Mouse (Mus musculus) forebrain, embryonic 12.5 days (tissue): Measurements from ENCODE around the gene Thnsl2. TPM values are rescaled to one million over a fixed set of nuclear protein-coding genes. Genes with fewer than 3 reads are reported as not detected.

ENCODE experiments used
- ATAC-seq: fragments of 200-750 bp; cut with Nextera tagmentation; 2 replicates; pipeline ENCODE4 v1.8.0; 2017; ENCODE audit warnings: moderate TSS enrichment; ENCODE audit not compliant: low FRiP score
- H3K27ac ChIP-seq: fragments of 300-500 bp; sonication (generic); 2 replicates; pipeline ENCODE4 v1.5.1; 2016; ENCODE audit warnings: mild to moderate bottlenecking
- H3K27me3 ChIP-seq: fragments of 300-500 bp; sonication (generic); 2 replicates; pipeline ENCODE4 v1.6.1; 2016; ENCODE audit warnings: mild to moderate bottlenecking
- H3K36me3 ChIP-seq: fragments of 300-500 bp; sonication (generic); replicated peaks from 2 replicates; pipeline ENCODE4 v1.6.1; 2016; ENCODE audit warnings: mild to moderate bottlenecking
- H3K4me1 ChIP-seq: fragments of 300-500 bp; sonication (generic); 2 replicates; pipeline ENCODE4 v1.6.1; 2016
- H3K4me2 ChIP-seq: fragments of 300-500 bp; sonication (generic); 2 replicates; pipeline ENCODE4 v1.6.1; 2016; ENCODE audit warnings: mild to moderate bottlenecking, moderate library complexity
- H3K4me3 ChIP-seq: fragments of 300-500 bp; sonication (generic); replicated peaks from 2 replicates; pipeline ENCODE4 v1.5.1; 2016; ENCODE audit warnings: mild to moderate bottlenecking
- H3K9ac ChIP-seq: fragments of 300-500 bp; sonication (generic); 2 replicates; pipeline ENCODE4 v1.6.1; 2016; ENCODE audit warnings: mild to moderate bottlenecking
- H3K9me3 ChIP-seq: fragments of 300-500 bp; sonication (generic); 2 replicates; pipeline ENCODE4 v1.6.1; 2016
- WGBS: fragments of 180-500 bp; shearing (Covaris S2); methylation state at CpG from one replicate; pipeline ENCODE4 v1.1.7; 2016; 5-methylcytosine and 5-hydroxymethylcytosine counted together
- polyA plus RNA-seq: library from polyadenylated mRNA; unstranded; fragments of >200 nt; fragmentation: Nextera tagmentation; extraction: Ambion mirVana; gene quantifications from 2 replicates; pipeline ENCODE4 v1.2.1, GENCODE M21; 2016

Gene Thnsl2
- 3.3 and 3.4 TPM in 2 replicates for polyA plus RNA-seq

DNA sequence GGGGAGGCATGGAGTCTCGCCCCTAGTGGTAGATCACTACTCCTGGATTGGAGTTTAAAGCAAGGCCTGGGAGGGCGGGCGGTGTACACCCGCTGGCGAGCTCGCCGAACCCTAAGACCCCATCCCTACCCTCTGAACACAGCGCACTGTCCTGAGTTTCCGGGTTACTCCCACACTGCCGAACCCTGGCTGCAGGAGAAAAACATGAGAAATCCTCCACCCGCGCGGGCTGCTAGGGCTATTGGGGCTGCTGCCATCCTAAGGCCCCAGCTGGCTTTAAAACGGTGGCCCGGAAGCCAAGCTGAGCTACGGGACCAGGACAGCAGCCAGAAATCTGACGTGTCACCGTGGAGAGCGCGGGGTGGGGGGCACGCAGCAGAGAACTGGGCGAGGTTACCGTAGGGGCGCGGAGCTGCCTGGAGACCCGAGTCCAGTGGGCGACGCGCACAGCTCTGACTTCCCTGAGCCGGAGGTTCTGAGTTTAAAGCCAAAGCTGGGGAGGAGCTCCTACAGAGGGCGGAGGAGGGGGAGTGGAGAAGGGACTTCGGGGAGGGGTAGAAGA is at the start of gene Thnsl2:
Gene Thnsl2 (minus strand): TSS at position 546 of the 562 bp plus-strand sequence.
- peak; percentile 90 for ATAC-seq
- under 1% methylated on average over 32 of the region's 32 CpGs for WGBS
- peak within 1 kb of the TSS; percentile 72 for H3K9ac ChIP-seq
- peak within 1 kb of the TSS; percentile 59 for H3K27ac ChIP-seq
- H3K27me3 ChIP-seq, result peaks cover 4% of the 10 kb centered on the region
- peak within 1 kb of the TSS; percentile 58 for H3K4me3 ChIP-seq
- peak within 1 kb of the TSS; percentile 84 for H3K4me2 ChIP-seq
- H3K4me1 ChIP-seq, result no peaks in the 10 kb centered on the region
- H3K36me3 ChIP-seq, result no peaks in the 10 kb centered on the region
- no peaks in the 10 kb centered on the region for H3K9me3 ChIP-seq

DNA sequence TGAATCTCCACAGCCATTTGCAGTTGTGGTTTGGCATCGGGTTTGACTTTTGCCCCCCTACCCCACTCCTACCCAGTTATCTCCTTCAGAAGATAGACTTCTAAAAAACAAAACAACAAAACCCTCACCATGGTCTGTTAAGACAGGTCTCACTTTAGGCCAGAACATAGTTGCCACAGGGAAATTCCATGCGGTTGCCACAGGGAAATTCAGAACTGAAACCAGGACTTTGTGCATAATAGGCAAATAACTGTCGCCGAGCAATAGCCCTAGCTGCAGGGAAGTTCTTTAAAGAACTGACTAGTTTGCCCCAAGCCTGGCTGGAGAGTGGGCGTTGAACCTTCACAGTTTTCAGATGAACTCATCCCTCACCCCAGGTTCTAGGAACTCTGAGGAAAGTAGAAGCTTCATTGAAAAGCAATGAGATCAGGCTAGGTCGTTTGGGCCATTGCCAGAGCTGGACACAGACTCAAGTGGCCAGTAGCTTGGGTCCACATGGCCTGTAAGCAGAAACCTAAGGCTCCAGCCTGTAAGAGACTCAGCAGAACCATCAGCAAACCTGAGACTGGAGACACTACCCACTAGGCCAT is 49.0 kb upstream of the Thnsl2 start:
- Histone ChIP-seq H3K4me1 (no peaks in the 10 kb centered on the region), H3K4me3 (no peak overlapping the region), H3K9me3 (no peaks in the 10 kb centered on the region), H3K4me2 (no peak overlapping the region), H3K9ac (no peak overlapping the region), H3K36me3 (no peaks in the 10 kb centered on the region), H3K27ac (no peak overlapping the region), H3K27me3 (no peaks in the 10 kb centered on the region)
- ATAC-seq, result no peak
- WGBS, result 83% methylated on average over 6 of the region's 6 CpGs

DNA sequence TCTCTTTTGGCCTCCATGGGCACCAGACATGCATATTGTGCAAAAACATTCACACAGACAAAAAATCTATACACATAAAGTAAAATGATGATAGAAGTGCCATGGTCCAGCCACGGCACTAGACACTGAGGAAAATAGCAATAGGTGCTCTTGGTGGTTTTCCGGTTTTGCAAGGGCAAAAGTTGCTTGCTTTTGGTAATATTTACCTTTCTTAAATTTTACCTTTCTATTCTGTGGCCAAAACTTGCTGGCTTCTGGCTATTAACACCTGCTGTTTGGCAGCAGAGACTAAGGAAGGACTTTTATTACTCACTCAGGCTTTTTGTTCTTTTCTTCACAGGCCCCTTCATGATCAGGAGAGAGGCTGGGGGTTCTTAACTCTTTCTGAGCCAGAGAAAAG is 46.3 kb upstream of the Thnsl2 start:
- no peak for ATAC-seq
- WGBS, result 74% methylated on average over 2 of the region's 2 CpGs
- Histone ChIP-seq H3K4me2 (no peak overlapping the region), H3K36me3 (no peaks in the 10 kb centered on the region), H3K4me3 (no peak overlapping the region), H3K9ac (no peak overlapping the region), H3K9me3 (no peaks in the 10 kb centered on the region), H3K27ac (no peak overlapping the region), H3K4me1 (no peaks in the 10 kb centered on the region), H3K27me3 (no peaks in the 10 kb centered on the region)

DNA sequence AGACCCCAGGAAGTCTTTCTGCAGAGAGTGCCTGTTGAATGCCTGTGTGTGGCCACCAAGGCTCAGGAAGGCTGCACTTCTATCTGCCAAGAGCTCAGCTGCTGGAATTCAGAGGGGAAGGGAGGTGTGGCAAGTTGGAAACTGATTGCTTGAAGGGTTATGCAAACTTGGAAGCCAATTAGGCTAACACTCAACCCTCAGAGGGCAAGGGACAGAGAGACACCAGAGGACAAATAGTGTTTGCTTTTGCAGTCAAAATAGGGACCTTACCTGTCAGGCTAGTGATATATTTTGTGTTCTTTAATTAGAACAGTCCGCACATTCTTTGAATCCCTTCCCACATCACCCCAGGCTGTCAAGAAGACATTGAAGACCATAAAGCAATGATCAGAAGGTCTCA is 45.3 kb upstream of the Thnsl2 start:
- Histone ChIP-seq H3K9ac (no peak overlapping the region), H3K36me3 (no peaks in the 10 kb centered on the region)
- WGBS, result 87% methylated on average over 1 of the region's 1 CpGs

DNA sequence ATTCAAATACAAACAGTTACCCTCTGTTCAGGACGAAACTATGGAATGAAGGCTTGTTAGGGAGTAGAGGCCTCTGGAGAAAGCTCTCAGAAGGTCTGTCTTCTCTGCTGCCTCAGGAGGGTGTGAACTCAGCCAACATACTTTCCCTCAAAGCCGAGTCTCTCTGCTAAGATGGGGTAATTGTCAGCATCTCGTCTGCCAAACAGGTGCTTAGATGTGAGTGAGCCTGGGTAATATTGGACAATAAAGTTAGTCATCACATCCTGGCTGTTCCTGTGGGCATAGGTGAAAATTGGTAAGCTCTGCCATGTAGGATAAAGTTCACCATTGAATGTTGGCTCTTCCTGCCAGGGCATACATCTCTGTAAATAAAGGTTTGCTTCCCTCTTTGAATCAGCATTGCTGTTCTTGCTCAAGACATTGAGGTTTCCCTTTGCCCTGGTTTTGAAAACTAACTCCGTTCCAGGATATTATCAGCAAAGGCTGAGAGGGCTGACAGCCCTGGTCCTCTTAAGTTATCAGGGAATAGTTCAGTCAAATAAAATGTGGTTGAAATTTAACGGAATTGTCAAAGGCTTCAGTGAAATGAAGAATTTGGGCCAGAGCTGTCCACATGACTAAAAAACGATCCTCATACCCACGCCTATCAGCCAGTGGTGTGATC is 40.8 kb upstream of the Thnsl2 start:
- WGBS, result 88% methylated on average over 7 of the region's 7 CpGs
- ATAC-seq, result no peak
- Histone ChIP-seq H3K9ac (no peak overlapping the region), H3K4me1 (no peaks in the 10 kb centered on the region), H3K9me3 (no peaks in the 10 kb centered on the region), H3K4me3 (no peak overlapping the region), H3K27ac (no peak overlapping the region), H3K4me2 (no peak overlapping the region), H3K36me3 (no peaks in the 10 kb centered on the region), H3K27me3 (no peaks in the 10 kb centered on the region)

More for the DNA sequence above, 45.3 kb upstream of the Thnsl2 start:
- H3K4me3 ChIP-seq, result no peak overlapping the region
- H3K27me3 ChIP-seq, result no peaks in the 10 kb centered on the region
- H3K4me1 ChIP-seq, result no peaks in the 10 kb centered on the region
- H3K27ac ChIP-seq, result no peak overlapping the region
- no peak for ATAC-seq
- no peaks in the 10 kb centered on the region for H3K9me3 ChIP-seq
- no peak overlapping the region for H3K4me2 ChIP-seq

DNA sequence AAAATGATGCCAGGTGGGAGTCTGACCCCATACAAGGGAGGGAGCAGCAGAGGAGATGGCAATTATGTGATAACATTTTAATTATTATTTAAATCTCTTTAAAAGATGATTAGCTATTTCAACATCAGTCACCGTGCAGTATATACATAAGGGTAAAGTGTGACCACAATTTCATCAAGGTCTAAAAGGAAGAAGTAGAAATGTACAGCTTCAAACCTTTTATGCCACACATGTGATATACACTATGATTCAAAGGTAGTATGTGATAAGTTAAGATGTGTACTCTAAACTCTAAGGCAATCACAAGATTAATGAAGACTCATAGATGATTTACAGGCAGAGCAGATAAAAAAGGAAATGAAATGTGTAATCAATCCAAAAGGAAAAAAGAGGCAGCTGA is 36.4 kb upstream of the Thnsl2 start:
- no peak overlapping the region for H3K9ac ChIP-seq
- no peaks in the 10 kb centered on the region for H3K27me3 ChIP-seq
- no peak for ATAC-seq
- no peaks in the 10 kb centered on the region for H3K9me3 ChIP-seq
- no peak overlapping the region for H3K27ac ChIP-seq
- no peaks in the 10 kb centered on the region for H3K4me1 ChIP-seq
- H3K36me3 ChIP-seq, result no peaks in the 10 kb centered on the region
- 88% methylated on average over 1 of the region's 1 CpGs for WGBS
- H3K4me2 ChIP-seq, result no peak overlapping the region
- no peak overlapping the region for H3K4me3 ChIP-seq

DNA sequence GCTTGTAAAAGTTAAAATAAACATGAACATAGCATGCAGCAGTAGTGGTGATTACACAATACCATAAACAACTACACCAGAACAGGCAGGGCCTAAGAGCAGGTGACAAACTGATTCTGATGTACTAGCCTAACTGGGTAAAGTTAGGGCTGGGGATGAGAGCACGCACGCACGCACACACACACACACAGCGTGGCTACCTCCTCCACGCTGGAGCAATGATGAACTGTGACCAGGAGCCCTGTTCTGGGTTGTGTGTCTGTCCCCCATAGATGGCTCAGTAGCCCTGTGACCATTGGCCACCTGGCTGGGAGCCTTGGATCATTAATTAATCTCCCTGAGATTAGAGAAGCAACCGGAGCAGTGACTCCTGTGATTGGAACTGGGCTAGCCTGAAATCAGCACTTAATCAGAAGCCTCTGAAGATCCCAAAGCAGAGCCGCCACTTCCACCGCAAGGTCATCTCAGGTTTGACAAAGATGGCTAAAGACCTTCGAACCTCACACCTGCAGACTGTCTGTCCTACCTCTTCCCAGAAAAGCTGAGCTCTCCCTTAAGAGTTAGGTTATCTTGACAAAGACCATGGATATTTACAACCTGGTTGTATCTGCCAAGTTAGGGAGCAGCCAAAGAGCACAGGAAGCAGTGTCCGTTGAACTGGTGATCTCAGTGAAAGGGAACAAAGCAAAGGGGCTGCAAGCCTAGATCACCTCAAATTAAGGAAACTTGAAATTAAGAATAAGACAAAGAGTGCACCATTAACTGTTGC is 28.8 kb upstream of the Thnsl2 start:
- no peak overlapping the region for H3K4me2 ChIP-seq
- no peak overlapping the region for H3K27ac ChIP-seq
- no peak for ATAC-seq
- no peak overlapping the region for H3K9ac ChIP-seq
- H3K36me3 ChIP-seq, result no peaks in the 10 kb centered on the region
- H3K4me3 ChIP-seq, result no peak overlapping the region
- WGBS, result 89% methylated on average over 10 of the region's 10 CpGs
- no peaks in the 10 kb centered on the region for H3K9me3 ChIP-seq
- no peaks in the 10 kb centered on the region for H3K27me3 ChIP-seq
- no peaks in the 10 kb centered on the region for H3K4me1 ChIP-seq

DNA sequence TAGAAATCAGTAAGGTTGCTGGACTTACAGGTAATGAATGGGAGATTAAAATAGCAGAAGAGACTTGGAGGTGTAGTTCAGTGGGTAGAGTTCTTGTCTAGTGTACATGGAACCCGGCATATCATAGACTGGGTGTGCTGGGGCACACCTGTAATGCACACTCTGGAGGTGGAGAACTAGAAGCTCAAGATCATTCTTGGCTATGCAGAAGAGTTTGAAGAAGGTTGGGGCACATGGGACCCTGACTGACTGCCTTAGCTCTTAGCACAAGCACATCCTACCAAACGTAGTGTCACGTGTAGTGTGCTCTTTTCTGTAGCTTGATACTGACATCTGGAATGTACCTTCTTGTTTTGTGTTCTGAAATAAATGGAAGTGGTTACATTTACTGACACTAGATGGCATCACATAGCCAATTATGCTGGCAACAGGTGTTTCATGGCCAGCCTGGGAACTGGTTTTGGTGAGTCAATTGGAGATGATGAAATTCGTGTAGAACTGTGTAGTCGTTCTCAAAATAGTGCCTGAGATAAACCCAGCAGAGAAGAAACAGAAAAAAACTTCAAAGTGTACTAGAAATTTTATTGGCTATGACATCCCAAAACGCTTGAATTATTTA is 22.4 kb upstream of the Thnsl2 start:
- no peaks in the 10 kb centered on the region for H3K9me3 ChIP-seq
- H3K27ac ChIP-seq, result no peak overlapping the region
- no peak overlapping the region for H3K4me2 ChIP-seq
- ATAC-seq, result no peak
- WGBS, result 56% methylated on average over 6 of the region's 6 CpGs
- H3K4me3 ChIP-seq, result no peak overlapping the region
- no peaks in the 10 kb centered on the region for H3K36me3 ChIP-seq
- H3K9ac ChIP-seq, result no peak overlapping the region
- no peaks in the 10 kb centered on the region for H3K27me3 ChIP-seq
- no peaks in the 10 kb centered on the region for H3K4me1 ChIP-seq

DNA sequence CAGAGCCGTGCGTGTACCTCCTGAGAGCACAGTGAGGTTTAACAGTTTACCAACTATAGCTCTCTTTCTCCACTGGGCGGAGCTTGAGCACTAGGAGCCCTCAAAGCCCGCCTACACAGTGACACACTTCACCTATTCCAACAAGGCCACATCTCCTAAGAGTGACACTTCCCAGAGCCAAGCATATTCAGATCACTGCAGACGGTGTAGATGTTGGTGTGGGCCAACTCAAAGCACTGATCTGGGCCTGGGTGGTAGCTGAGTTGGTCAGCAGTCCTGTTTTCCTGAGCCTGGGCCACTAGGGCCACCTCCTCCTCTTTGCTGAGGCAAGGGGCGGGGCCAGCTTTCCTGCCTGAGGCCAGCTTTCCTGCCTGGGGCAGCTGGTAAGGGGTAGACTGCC is 20.2 kb upstream of the Thnsl2 start:
- H3K4me3 ChIP-seq, result no peak overlapping the region
- 24% methylated on average over 6 of the region's 6 CpGs for WGBS
- no peaks in the 10 kb centered on the region for H3K36me3 ChIP-seq
- no peak overlapping the region for H3K4me2 ChIP-seq
- no peaks in the 10 kb centered on the region for H3K9me3 ChIP-seq
- H3K27me3 ChIP-seq, result no peaks in the 10 kb centered on the region
- no peak overlapping the region for H3K27ac ChIP-seq
- H3K9ac ChIP-seq, result no peak overlapping the region
- no peak for ATAC-seq
- no peaks in the 10 kb centered on the region for H3K4me1 ChIP-seq

DNA sequence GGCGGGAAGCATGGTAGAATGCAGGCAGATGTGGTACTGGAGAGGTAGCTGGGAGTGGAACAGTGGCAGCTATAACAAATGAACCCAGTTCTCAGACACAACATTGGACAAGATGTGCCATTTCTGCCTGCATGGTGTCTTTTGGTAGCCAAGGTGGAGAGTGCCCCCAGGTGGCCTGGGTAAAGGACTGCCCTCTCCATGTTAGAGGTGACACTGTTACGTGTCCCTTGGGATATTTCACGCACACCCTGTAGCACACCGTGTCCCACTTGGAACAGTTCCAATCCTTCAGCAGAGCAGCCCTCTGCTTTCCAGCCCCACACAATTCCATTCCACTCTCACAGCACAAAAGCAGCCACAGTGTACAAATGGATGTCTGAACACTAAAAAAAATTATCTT is 18.0 kb upstream of the Thnsl2 start:
- H3K9ac ChIP-seq, result no peak overlapping the region
- no peaks in the 10 kb centered on the region for H3K36me3 ChIP-seq
- 75% methylated on average over 4 of the region's 4 CpGs for WGBS
- no peaks in the 10 kb centered on the region for H3K27me3 ChIP-seq
- 0 out of 2 replicates have a peak, but pooled peaks cover 3% of the 10 kb centered on the region for H3K9me3 ChIP-seq
- no peak overlapping the region for H3K4me2 ChIP-seq
- H3K27ac ChIP-seq, result no peak overlapping the region
- H3K4me3 ChIP-seq, result no peak overlapping the region
- no peak for ATAC-seq
- H3K4me1 ChIP-seq, result no peaks in the 10 kb centered on the region

DNA sequence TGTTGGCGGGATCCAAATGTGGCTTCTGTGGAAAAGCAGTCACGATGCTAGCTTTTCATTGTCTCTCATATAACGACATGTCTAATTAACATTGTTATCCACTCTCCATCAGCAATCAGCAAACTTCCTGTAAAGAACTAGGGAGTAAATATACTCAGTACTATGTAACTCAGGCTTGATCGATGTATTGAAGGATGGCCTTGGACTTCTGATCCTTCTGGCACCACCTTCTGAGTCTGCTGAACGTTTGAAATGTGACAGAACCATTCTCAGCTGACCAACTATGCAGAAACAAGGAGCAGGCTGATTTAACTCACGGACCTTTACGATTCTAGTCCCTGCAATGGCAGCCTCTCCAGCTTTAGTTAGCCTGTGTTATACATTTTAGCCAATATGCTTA is 17.1 kb upstream of the Thnsl2 start:
- ATAC-seq, result no peak
- Histone ChIP-seq H3K9ac (no peak overlapping the region), H3K27me3 (no peaks in the 10 kb centered on the region), H3K4me2 (no peak overlapping the region), H3K27ac (no peak overlapping the region), H3K9me3 (0 out of 2 replicates have a peak, but pooled peaks cover 3% of the 10 kb centered on the region), H3K4me1 (no peaks in the 10 kb centered on the region), H3K4me3 (no peak overlapping the region), H3K36me3 (no peaks in the 10 kb centered on the region)
- WGBS, result 74% methylated on average over 7 of the region's 7 CpGs

DNA sequence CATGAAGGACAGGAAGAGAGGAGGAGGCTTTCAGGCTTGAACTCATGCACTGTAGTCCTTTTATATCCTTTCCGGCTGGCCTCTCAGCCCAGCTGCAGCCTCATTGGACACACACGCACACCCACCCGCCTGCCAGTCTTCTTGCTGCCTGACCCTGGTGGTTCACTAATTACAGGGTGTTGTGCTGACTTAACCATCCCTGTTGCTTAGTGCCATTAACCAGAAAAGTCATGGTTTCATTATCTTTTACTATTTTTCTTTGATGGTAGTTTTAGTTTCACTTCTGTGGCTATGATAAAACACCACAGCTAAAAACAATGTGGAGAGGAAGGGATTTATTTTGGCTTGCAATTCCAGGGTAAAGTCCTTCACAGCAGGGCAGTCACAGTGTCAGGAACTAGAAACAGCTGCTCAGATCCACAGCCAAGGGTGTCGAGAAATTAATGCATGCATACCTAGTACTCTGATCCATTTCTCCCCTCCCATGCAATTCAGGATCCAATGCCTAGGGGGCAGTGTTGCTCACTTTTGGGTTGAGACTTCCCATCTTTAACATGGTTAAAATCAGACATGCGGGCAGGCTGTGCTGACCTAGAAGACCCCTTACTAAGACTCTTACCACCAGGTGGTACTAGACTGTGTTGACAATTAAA is 12.6 kb upstream of the Thnsl2 start:
- H3K4me1 ChIP-seq, result no peaks in the 10 kb centered on the region
- no peak for ATAC-seq
- H3K27me3 ChIP-seq, result no peaks in the 10 kb centered on the region
- H3K9me3 ChIP-seq, result 0 out of 2 replicates have a peak, but pooled peaks cover 3% of the 10 kb centered on the region
- H3K36me3 ChIP-seq, result no peaks in the 10 kb centered on the region
- 76% methylated on average over 5 of the region's 5 CpGs for WGBS
- no peak overlapping the region for H3K4me2 ChIP-seq
- H3K4me3 ChIP-seq, result no peak overlapping the region
- no peak overlapping the region for H3K9ac ChIP-seq
- no peak overlapping the region for H3K27ac ChIP-seq
